Mouse (Mus musculus) embryonic facial prominence, embryonic 15.5 days (tissue): ENCODE measurements around the gene Hist2h3b. TPM values are rescaled to one million over a fixed set of nuclear protein-coding genes. Genes with fewer than 3 reads are reported as not detected.

Experiments
- microRNA-seq: library from miRNA; unstranded; fragments of <30 nt; microRNA quantifications from one replicate; pipeline ENCODE4, GENCODE M21; 2016; ENCODE audit warnings: borderline number of aligned reads
- polyA plus RNA-seq: library from polyadenylated mRNA; unstranded; fragments of >200 nt; fragmentation: Nextera tagmentation; extraction: Ambion mirVana; gene quantifications from 2 replicates; pipeline ENCODE4 v1.2.1, GENCODE M21; 2015

Gene Hist2h3b
- polyA plus RNA-seq, 1 experiment from 2014 or later = 36.0 TPM

Small RNA genes lying within 50 kb of the gene (microRNA-seq; reads per million reads assigned to microRNA genes)
- gene Gm44492 (not detected), gene Gm47311 (not detected), gene Gm47313 (not detected)

Other genes starting within 250 kb of the Hist2h3b start
- gene Vps45, start 210.2 kb upstream of the Hist2h3b start, polyA plus RNA-seq = 41.0 and 46.1 TPM in 2 replicates
- 22.0 and 26.1 TPM in 2 replicates for gene Otud7b, start 164.1 kb upstream of the Hist2h3b start, polyA plus RNA-seq
- gene Mtmr11, start 106.7 kb upstream of the Hist2h3b start, polyA plus RNA-seq = 25.7 and 26.6 TPM in 2 replicates
- gene Sf3b4, start 96.3 kb upstream of the Hist2h3b start, polyA plus RNA-seq = 160 and 167 TPM in 2 replicates
- gene Sv2a, start 87.5 kb upstream of the Hist2h3b start, polyA plus RNA-seq = 4.8 and 5.6 TPM in 2 replicates
- gene Bola1, start 48.9 kb upstream of the Hist2h3b start, polyA plus RNA-seq = 50.9 and 52.6 TPM in 2 replicates
- not detected in 2 replicates for gene Hist2h2ab, start 48.8 kb upstream of the Hist2h3b start, polyA plus RNA-seq
- 5.8 and 10.1 TPM in 2 replicates for gene Hist2h2ac, start 47.8 kb upstream of the Hist2h3b start, polyA plus RNA-seq
- 9.8 and 13.5 TPM in 2 replicates for gene Hist2h2be, start 47.5 kb upstream of the Hist2h3b start, polyA plus RNA-seq
- gene Hist2h3c2, start 29.5 kb upstream of the Hist2h3b start, polyA plus RNA-seq = 4.7 and 5.7 TPM in 2 replicates
- gene Hist2h2aa2, start 28.4 kb upstream of the Hist2h3b start, polyA plus RNA-seq = 76.7 and 79.1 TPM in 2 replicates
- gene Hist2h2aa1, start 23.2 kb upstream of the Hist2h3b start, polyA plus RNA-seq = 25.9 and 30.4 TPM in 2 replicates
- 1.6 TPM in 1 of 2 replicates, not detected in the other for gene Hist2h3c1, start 22.0 kb upstream of the Hist2h3b start, polyA plus RNA-seq
- 8.7 and 11.5 TPM in 2 replicates for gene Hist2h4, start 5.3 kb upstream of the Hist2h3b start, polyA plus RNA-seq
- 7.0 and 8.6 TPM in 2 replicates for gene Hist2h2bb, start 1.1 kb downstream of the Hist2h3b start, polyA plus RNA-seq
- 2.2 and 4.4 TPM in 2 replicates for gene Fcgr1, start 25.3 kb downstream of the Hist2h3b start, polyA plus RNA-seq
- 0.31 TPM in 1 of 2 replicates, not detected in the other for gene BC107364, start 183.7 kb downstream of the Hist2h3b start, polyA plus RNA-seq